Mouse (Mus musculus): ENCODE measurements around the gene Npc2. TPM values are rescaled to one million over a fixed set of nuclear protein-coding genes. Genes with fewer than 3 reads are reported as not detected.

The Npc2 gene
- polyA plus RNA-seq, 1 experiment from 2014 or later = 23.5 TPM

- no peak overlapping the region for H3K27ac ChIP-seq
- H3K4me2 ChIP-seq = no peak overlapping the region
- 44% methylated on average over 4 of the region's 4 CpGs for WGBS (ENCODE audit: insufficient replicate concordance)
- ATAC-seq (ENCODE audit: low read depth) (no peak), DNase-seq (no peak)
- no peaks in the 10 kb centered on the region for H3K27me3 ChIP-seq
- H3K9ac ChIP-seq = no peak overlapping the region
- no peaks in the 10 kb centered on the region for H3K36me3 ChIP-seq
- no peak overlapping the region for H3K4me3 ChIP-seq (replicated peaks)
- no peaks in the 10 kb centered on the region for H3K9me3 ChIP-seq (replicated peaks)
- H3K4me1 ChIP-seq (replicated peaks) = no peaks in the 10 kb centered on the region
Observed at GRCm38 (mm10) chr12:84726986-84727385, 46.0 kb downstream of the Npc2 start.

- H3K9ac ChIP-seq = no peak overlapping the region
- no peak for ATAC-seq (ENCODE audit: low read depth)
- H3K27me3 ChIP-seq = no peaks in the 10 kb centered on the region
- no peak overlapping the region for H3K27ac ChIP-seq
- H3K4me3 ChIP-seq (replicated peaks) = no peak overlapping the region
- H3K4me1 ChIP-seq (replicated peaks) = no peaks in the 10 kb centered on the region
- no peaks in the 10 kb centered on the region for H3K9me3 ChIP-seq (replicated peaks)
- no peaks in the 10 kb centered on the region for H3K36me3 ChIP-seq
- no peak overlapping the region for H3K4me2 ChIP-seq
- DNase-seq = no peak
- WGBS (ENCODE audit: insufficient replicate concordance) = 69% methylated on average over 4 of the region's 4 CpGs
Observed at GRCm38 (mm10) chr12:84726391-84726790, 46.6 kb downstream of the Npc2 start.

GRCm38 (mm10) chr12:84718462-84719244 is 54.3 kb downstream of the Npc2 start:
- Histone ChIP-seq H3K9me3 (replicated peaks) (no peaks in the 10 kb centered on the region), H3K36me3 (no peaks in the 10 kb centered on the region), H3K4me1 (replicated peaks) (no peaks in the 10 kb centered on the region), H3K9ac (no peak overlapping the region), H3K27me3 (no peaks in the 10 kb centered on the region), H3K4me3 (replicated peaks) (no peak overlapping the region), H3K27ac (no peak overlapping the region), H3K4me2 (no peak overlapping the region)
- WGBS (ENCODE audit: insufficient replicate concordance) = 60% methylated on average over 9 of the region's 9 CpGs
- DNase-seq (no peak), ATAC-seq (ENCODE audit: low read depth) (no peak)

- Histone ChIP-seq H3K27ac (no peak overlapping the region), H3K9ac (no peak overlapping the region), H3K4me2 (no peak overlapping the region), H3K36me3 (no peaks in the 10 kb centered on the region), H3K4me3 (replicated peaks) (no peak overlapping the region), H3K9me3 (replicated peaks) (no peaks in the 10 kb centered on the region), H3K27me3 (no peaks in the 10 kb centered on the region), H3K4me1 (replicated peaks) (peaks cover 15% of the 10 kb centered on the region)
- DNase-seq (no peak), ATAC-seq (ENCODE audit: low read depth) (no peak)
- 72% methylated on average over 6 of the region's 6 CpGs for WGBS (ENCODE audit: insufficient replicate concordance)
Observed at GRCm38 (mm10) chr12:84714578-84714977, 58.4 kb downstream of the Npc2 start.

- Histone ChIP-seq H3K4me1 (replicated peaks) (peaks cover 26% of the 10 kb centered on the region), H3K4me3 (replicated peaks) (peak overlapping the region; percentile 12; the same call in 1 of the 2 replicates), H3K9me3 (replicated peaks) (no peaks in the 10 kb centered on the region), H3K27ac (peak overlapping the region; percentile 52), H3K27me3 (no peaks in the 10 kb centered on the region), H3K36me3 (no peaks in the 10 kb centered on the region), H3K9ac (peak overlapping the region; percentile 27; the same call in 1 of the 2 replicates), H3K4me2 (peak overlapping the region; percentile 52)
- ATAC-seq (ENCODE audit: low read depth) (peak; percentile 86), DNase-seq (peak; percentile 49)
- 4% methylated on average over 14 of the region's 14 CpGs for WGBS (ENCODE audit: insufficient replicate concordance)
Observed at GRCm38 (mm10) chr12:84709842-84710439, 63.0 kb downstream of the Npc2 start.

- Histone ChIP-seq H3K4me3 (replicated peaks) (no peak overlapping the region), H3K4me1 (replicated peaks) (peaks cover 26% of the 10 kb centered on the region), H3K9me3 (replicated peaks) (no peaks in the 10 kb centered on the region), H3K36me3 (no peaks in the 10 kb centered on the region), H3K27ac (no peak overlapping the region), H3K27me3 (no peaks in the 10 kb centered on the region), H3K9ac (no peak overlapping the region), H3K4me2 (no peak overlapping the region)
- ATAC-seq (ENCODE audit: low read depth) (no peak), DNase-seq (no peak)
- WGBS (ENCODE audit: insufficient replicate concordance) = 77% methylated on average over 4 of the region's 4 CpGs
Observed at GRCm38 (mm10) chr12:84707804-84708203, 65.1 kb downstream of the Npc2 start.

GRCm38 (mm10) chr12:84706886-84707285 is 66.1 kb downstream of the Npc2 start:
- H3K9ac ChIP-seq = no peak overlapping the region
- H3K9me3 ChIP-seq (replicated peaks) = no peaks in the 10 kb centered on the region
- H3K4me1 ChIP-seq (replicated peaks) = peaks cover 26% of the 10 kb centered on the region
- peaks cover 8% of the 10 kb centered on the region for H3K27me3 ChIP-seq
- ATAC-seq (ENCODE audit: low read depth) (no peak), DNase-seq (no peak)
- no peaks in the 10 kb centered on the region for H3K36me3 ChIP-seq
- 61% methylated on average over 4 of the region's 4 CpGs for WGBS (ENCODE audit: insufficient replicate concordance)
- H3K27ac ChIP-seq = no peak overlapping the region
- no peak overlapping the region for H3K4me2 ChIP-seq
- no peak overlapping the region for H3K4me3 ChIP-seq (replicated peaks)

Other genes with a start within 250 kb of the Npc2 start
- gene Vsx2, start 203.4 kb downstream of the Npc2 start, polyA plus RNA-seq (2015; fragmentation: Nextera tagmentation; extraction: Ambion mirVana) = not detected in 2 replicates
- 3.9 and 4.4 TPM in 2 replicates for gene Abcd4, start 155.7 kb downstream of the Npc2 start, polyA plus RNA-seq (2015; fragmentation: Nextera tagmentation; extraction: Ambion mirVana)
- gene Vrtn, start 132.1 kb downstream of the Npc2 start, polyA plus RNA-seq (2015; fragmentation: Nextera tagmentation; extraction: Ambion mirVana) = not detected in 2 replicates
- gene Syndig1l, start 74.3 kb downstream of the Npc2 start, polyA plus RNA-seq (2015; fragmentation: Nextera tagmentation; extraction: Ambion mirVana) = 0.05 TPM in 1 of 2 replicates, not detected in the other
- gene Isca2, start 99 bp upstream of the Npc2 start, polyA plus RNA-seq (2015; fragmentation: Nextera tagmentation; extraction: Ambion mirVana) = 105 and 111 TPM in 2 replicates
- 0.10 and 0.15 TPM in 2 replicates for gene Ltbp2, start 103.4 kb upstream of the Npc2 start, polyA plus RNA-seq (2015; fragmentation: Nextera tagmentation; extraction: Ambion mirVana)
- 132 and 134 TPM in 2 replicates for gene Fcf1, start 197.7 kb upstream of the Npc2 start, polyA plus RNA-seq (2015; fragmentation: Nextera tagmentation; extraction: Ambion mirVana)
- gene Arel1, start 197.7 kb upstream of the Npc2 start, polyA plus RNA-seq (2015; fragmentation: Nextera tagmentation; extraction: Ambion mirVana) = 13.3 and 16.9 TPM in 2 replicates
- gene Ylpm1, start 223.2 kb upstream of the Npc2 start, polyA plus RNA-seq (2015; fragmentation: Nextera tagmentation; extraction: Ambion mirVana) = 9.2 TPM in 2 replicates

Data from liver, embryonic 13.5 days (tissue).